Mouse (Mus musculus): ENCODE measurements around the gene 3830417A13Rik. TPM values are rescaled to one million over a fixed set of nuclear protein-coding genes. Genes with fewer than 3 reads are reported as not detected.

Gene 3830417A13Rik
- not detected in 2 replicates for polyA plus RNA-seq (2012; rRNA removed)

GRCm38 (mm10) chrX:64173248-64173647 lies at the start of gene 3830417A13Rik:
3830417A13Rik (plus strand) TSS chrX:64173548.
- no peak within 1 kb of the TSS for H3K27ac ChIP-seq (ENCODE audit: insufficient read depth, low read depth, low read length)
- no peaks in the 10 kb centered on the region for H3K36me3 ChIP-seq (ENCODE audit: control insufficient read depth, insufficient read depth, low read length)
- no peak for DNase-seq
- H3K27me3 ChIP-seq (replicated peaks; ENCODE audit: control insufficient read depth, insufficient read depth, low read length): no peaks in the 10 kb centered on the region
- no peaks in the 10 kb centered on the region for H3K4me1 ChIP-seq (ENCODE audit: control insufficient read depth, insufficient read depth, low read length)
- 88% methylated on average over 11 of the region's 11 CpGs for WGBS
- TF ChIP-seq CTCF (conservative IDR thresholded peaks at IDR 0.05; ENCODE audit: insufficient read depth, insufficient read length, low read depth, low read length) (no peak), POLR2A (IDR thresholded peaks at IDR 0.05; ENCODE audit: low read depth, low read length) (no peak)
- H3K4me3 ChIP-seq (ENCODE audit: insufficient read depth, low read depth, low read length): no peak within 1 kb of the TSS

GRCm38 (mm10) chrX:64152098-64152497 lies 21.2 kb upstream of the 3830417A13Rik start, which contains the start of gene Gm6760:
Gm6760 (minus strand) TSS chrX:64152198.
- H3K27me3 ChIP-seq (replicated peaks; ENCODE audit: control insufficient read depth, insufficient read depth, low read length): no peaks in the 10 kb centered on the region
- H3K4me1 ChIP-seq (ENCODE audit: control insufficient read depth, insufficient read depth, low read length): no peaks in the 10 kb centered on the region
- no peak within 1 kb of the TSS for H3K27ac ChIP-seq (ENCODE audit: insufficient read depth, low read depth, low read length)
- DNase-seq: no peak
- no peaks in the 10 kb centered on the region for H3K36me3 ChIP-seq (ENCODE audit: control insufficient read depth, insufficient read depth, low read length)
- TF ChIP-seq CTCF (conservative IDR thresholded peaks at IDR 0.05; ENCODE audit: insufficient read depth, insufficient read length, low read depth, low read length) (no peak), POLR2A (IDR thresholded peaks at IDR 0.05; ENCODE audit: low read depth, low read length) (no peak)
- no peak within 1 kb of the TSS for H3K4me3 ChIP-seq (ENCODE audit: insufficient read depth, low read depth, low read length)
- WGBS: 49% methylated on average over 2 of the region's 2 CpGs

DNA sequence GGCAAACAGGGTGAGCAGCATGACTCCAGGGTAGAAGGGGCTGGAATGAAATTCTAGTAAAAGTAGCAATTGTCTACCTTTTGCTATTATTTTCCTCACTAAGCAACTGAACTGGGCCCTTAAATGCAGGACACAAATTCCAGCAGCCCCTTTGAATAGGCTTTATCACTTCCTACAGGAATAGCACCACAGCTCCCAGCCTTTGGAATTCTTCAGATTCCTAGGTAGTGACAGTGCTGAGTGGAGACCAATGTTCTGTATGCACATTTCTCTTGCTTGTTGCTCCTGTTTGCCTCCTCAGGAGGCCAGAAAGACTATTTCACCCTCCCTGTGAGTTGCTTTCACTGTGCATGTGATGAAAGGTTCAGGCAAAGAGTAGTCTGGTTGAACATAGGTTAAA lies 7.9 kb downstream of the 3830417A13Rik start:
- no peak for DNase-seq
- Histone ChIP-seq H3K27ac (ENCODE audit: insufficient read depth, low read depth, low read length) (no peak overlapping the region), H3K4me1 (ENCODE audit: control insufficient read depth, insufficient read depth, low read length) (no peaks in the 10 kb centered on the region), H3K4me3 (ENCODE audit: insufficient read depth, low read depth, low read length) (no peak overlapping the region), H3K36me3 (ENCODE audit: control insufficient read depth, insufficient read depth, low read length) (no peaks in the 10 kb centered on the region), H3K27me3 (replicated peaks; ENCODE audit: control insufficient read depth, insufficient read depth, low read length) (no peaks in the 10 kb centered on the region)
- TF ChIP-seq CTCF (conservative IDR thresholded peaks at IDR 0.05; ENCODE audit: insufficient read depth, insufficient read length, low read depth, low read length): no peak
- TF ChIP-seq POLR2A (IDR thresholded peaks at IDR 0.05; ENCODE audit: low read depth, low read length): no peak

Other genes starting within 250 kb of the 3830417A13Rik start
- not detected in 2 replicates for gene Gm6760, start 21.4 kb upstream of the 3830417A13Rik start, polyA plus RNA-seq (2012; rRNA removed)
- 0.01 and 0.02 TPM in 2 replicates for gene Slitrk4, start 103.4 kb downstream of the 3830417A13Rik start, polyA plus RNA-seq (2012; rRNA removed)